Mouse (Mus musculus) neural tube, embryonic 11.5 days (tissue): ENCODE data around the gene 6430548M08Rik. TPM values are rescaled to one million over a fixed set of nuclear protein-coding genes. Genes with fewer than 3 reads are reported as not detected.
A peak's percentile ranks its signal among the peaks of the same experiment; 100 is the strongest.

Experiments used
- ATAC-seq: fragments of 200-750 bp; cut with Nextera tagmentation; 2 replicates; pipeline ENCODE4 v1.8.0; 2017; ENCODE audit warnings: moderate number of reproducible peaks, mild to moderate bottlenecking, moderate TSS enrichment, moderate library complexity; ENCODE audit not compliant: insufficient read depth, low FRiP score, low TSS enrichment
- DNase-seq: peaks from one replicate; pipeline ENCODE4 v3.0.0-alpha.2; 2015; ENCODE audit warnings: low spot score
- H3K27ac ChIP-seq: fragments of 300-500 bp; sonication (generic); 2 replicates; pipeline ENCODE4 v1.5.1; 2014; ENCODE audit warnings: low read depth, mild to moderate bottlenecking, low read length
- H3K27me3 ChIP-seq: fragments of 300-500 bp; sonication (generic); 2 replicates; pipeline ENCODE4 v1.6.1; 2014; ENCODE audit warnings: mild to moderate bottlenecking, low read length, mixed read lengths; ENCODE audit not compliant: control insufficient read depth, insufficient read depth
- H3K36me3 ChIP-seq: fragments of 300-500 bp; sonication (generic); 2 replicates; pipeline ENCODE4 v1.6.1; 2014; ENCODE audit warnings: mild to moderate bottlenecking, low read length, moderate library complexity, mixed read lengths; ENCODE audit not compliant: control insufficient read depth, insufficient read depth
- H3K4me1 ChIP-seq: fragments of 300-500 bp; sonication (generic); 2 replicates; pipeline ENCODE4 v1.6.1; 2014; ENCODE audit warnings: low read length, mixed read lengths; ENCODE audit not compliant: control insufficient read depth, insufficient read depth
- H3K4me2 ChIP-seq: fragments of 300-500 bp; sonication (generic); 2 replicates; pipeline ENCODE4 v1.6.1; 2014; ENCODE audit warnings: low read depth, mild to moderate bottlenecking, moderate library complexity
- H3K4me3 ChIP-seq: fragments of 300-500 bp; sonication (generic); 2 replicates; pipeline ENCODE4 v1.5.1; 2014; ENCODE audit warnings: low read depth, low read length
- H3K9ac ChIP-seq: fragments of 300-500 bp; sonication (generic); 2 replicates; pipeline ENCODE4 v1.6.1; 2014; ENCODE audit warnings: mild to moderate bottlenecking, low read length
- H3K9me3 ChIP-seq: fragments of 300-500 bp; sonication (generic); 2 replicates; pipeline ENCODE4 v1.6.1; 2016; ENCODE audit warnings: low read length; ENCODE audit not compliant: control insufficient read depth
- WGBS: fragments of 180-500 bp; shearing (Covaris S2); extraction: QIAGEN DNeasy Blood & Tissue Kit; methylation state at CpG from one replicate; pipeline ENCODE4 v1.1.7; 2014; 5-methylcytosine and 5-hydroxymethylcytosine counted together
- polyA plus RNA-seq: library from polyadenylated mRNA; unstranded; fragments of >200 nt; fragmentation: Nextera tagmentation; extraction: Ambion mirVana; gene quantifications from 2 replicates; pipeline ENCODE4 v1.2.1, GENCODE M21; 2014

6430548M08Rik gene
- polyA plus RNA-seq, 1 experiment from 2014 or later: 13.7 TPM

DNA sequence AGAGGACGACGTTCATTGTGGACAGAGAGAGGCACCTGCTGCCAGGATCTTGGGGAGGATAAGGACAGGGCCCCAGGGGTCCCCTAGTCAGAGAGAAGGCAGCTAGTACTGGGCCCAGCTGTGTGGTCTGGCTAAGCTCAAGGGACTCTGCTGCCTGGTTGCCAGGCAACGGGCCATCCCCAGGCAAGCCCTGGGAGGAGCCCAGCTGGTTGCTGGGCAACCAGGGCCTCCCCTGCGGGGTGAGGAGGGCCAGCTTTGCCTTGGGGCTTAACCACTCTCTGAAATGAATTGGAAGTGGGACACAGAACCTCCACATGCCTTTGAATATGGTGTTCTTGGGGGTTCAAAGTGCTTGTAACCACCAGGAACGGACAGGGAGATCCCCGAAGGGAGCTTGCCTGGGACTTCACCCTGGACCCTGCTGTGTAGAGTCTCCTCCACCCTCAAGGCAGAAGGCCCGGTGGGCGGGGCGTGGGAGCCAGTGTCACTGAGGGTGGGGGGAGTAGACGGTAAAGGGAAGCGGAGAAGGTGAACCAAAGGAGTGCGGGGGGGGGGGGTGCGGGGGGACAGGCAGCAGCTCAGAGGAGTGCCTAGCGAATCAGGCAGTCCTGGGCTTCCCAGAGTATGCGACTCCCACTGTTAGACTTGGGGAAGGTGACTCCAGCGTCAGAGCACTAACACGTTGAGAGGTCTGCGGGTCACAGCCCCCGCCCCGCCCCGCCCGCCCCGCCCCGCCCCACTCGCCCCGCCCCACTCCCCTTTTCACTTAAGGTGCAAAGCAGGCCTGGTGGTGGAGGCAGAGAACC lies 63.6 kb downstream of the 6430548M08Rik start, which contains the start of gene Fam92b:
Gene Fam92b (minus strand): TSS at position 149 of the 806 bp plus-strand sequence.
- Histone ChIP-seq H3K4me3 (no peak within 1 kb of the TSS), H3K27me3 (peaks cover 9% of the 10 kb centered on the region; the same call in 1 of the 2 replicates), H3K36me3 (no peaks in the 10 kb centered on the region), H3K9ac (peak within 1 kb of the TSS; percentile 26; the same call in 1 of the 2 replicates), H3K4me2 (peak within 1 kb of the TSS; percentile 41), H3K4me1 (peaks cover 34% of the 10 kb centered on the region), H3K9me3 (no peaks in the 10 kb centered on the region), H3K27ac (peak within 1 kb of the TSS; percentile 74)
- under 1% methylated on average over 22 of the region's 26 CpGs for WGBS
- peak; percentile 88 for ATAC-seq
- peak; percentile 93 for DNase-seq

DNA sequence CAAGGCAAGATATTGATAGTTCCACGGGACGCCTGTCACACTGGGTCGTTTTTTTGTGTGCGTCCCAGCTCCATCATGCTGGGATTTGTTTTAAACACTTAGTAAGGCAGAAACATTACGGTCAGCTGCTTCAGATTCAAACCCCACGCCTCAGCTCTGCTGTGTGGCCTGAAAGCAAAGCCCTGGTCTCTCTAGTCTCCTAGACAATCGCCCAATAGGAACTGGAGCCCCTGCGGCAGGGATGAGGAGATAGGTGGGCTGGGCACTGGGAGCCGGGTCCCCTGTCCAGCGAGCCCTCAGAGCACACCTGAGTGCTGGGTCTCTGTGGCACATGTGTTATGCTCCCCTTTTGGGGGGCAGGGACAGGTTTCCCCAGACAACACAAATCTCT lies 64.2 kb downstream of the 6430548M08Rik start:
- H3K4me2 ChIP-seq: peak overlapping the region; percentile 19

DNA sequence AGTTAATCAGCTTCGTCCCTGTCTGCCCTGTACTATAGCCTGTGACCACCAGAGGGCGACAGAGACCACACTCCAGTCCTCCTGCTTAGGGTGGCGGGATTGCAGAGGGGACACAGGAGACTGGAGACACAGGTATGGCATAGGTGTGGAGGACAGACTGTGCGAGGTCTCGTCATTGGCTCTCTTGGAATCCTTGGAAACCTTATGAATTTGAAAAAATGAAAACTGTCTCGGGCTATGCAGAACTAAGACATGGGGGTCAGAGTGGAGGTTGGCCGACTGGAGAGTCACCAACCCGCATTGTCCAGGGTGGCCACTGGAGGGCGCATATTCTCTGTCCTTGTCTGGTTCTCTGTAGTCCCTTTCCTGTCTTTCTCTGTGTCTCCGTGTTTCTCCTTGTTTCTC lies 65.1 kb downstream of the 6430548M08Rik start:
- Histone ChIP-seq H3K4me1 (peaks cover 34% of the 10 kb centered on the region), H3K27me3 (peaks cover 8% of the 10 kb centered on the region; the same call in 1 of the 2 replicates), H3K27ac (no peak overlapping the region), H3K4me3 (no peak overlapping the region), H3K9me3 (no peaks in the 10 kb centered on the region), H3K36me3 (no peaks in the 10 kb centered on the region), H3K9ac (no peak overlapping the region), H3K4me2 (peak overlapping the region; percentile 28)
- peak; percentile 94 for DNase-seq
- 1% methylated on average over 10 of the region's 10 CpGs for WGBS
- peak; percentile 15; the same call in 1 of the 2 replicates for ATAC-seq

More for the DNA sequence above, 64.2 kb downstream of the 6430548M08Rik start:
- Histone ChIP-seq H3K27ac (peak overlapping the region; percentile 74), H3K36me3 (no peaks in the 10 kb centered on the region), H3K4me1 (peaks cover 34% of the 10 kb centered on the region), H3K9ac (peak overlapping the region; percentile 10; the same call in 1 of the 2 replicates), H3K27me3 (peaks cover 9% of the 10 kb centered on the region; the same call in 1 of the 2 replicates), H3K4me3 (no peak overlapping the region), H3K9me3 (no peaks in the 10 kb centered on the region)
- no peak for ATAC-seq
- 5% methylated on average over 10 of the region's 10 CpGs for WGBS
- DNase-seq: no peak

DNA sequence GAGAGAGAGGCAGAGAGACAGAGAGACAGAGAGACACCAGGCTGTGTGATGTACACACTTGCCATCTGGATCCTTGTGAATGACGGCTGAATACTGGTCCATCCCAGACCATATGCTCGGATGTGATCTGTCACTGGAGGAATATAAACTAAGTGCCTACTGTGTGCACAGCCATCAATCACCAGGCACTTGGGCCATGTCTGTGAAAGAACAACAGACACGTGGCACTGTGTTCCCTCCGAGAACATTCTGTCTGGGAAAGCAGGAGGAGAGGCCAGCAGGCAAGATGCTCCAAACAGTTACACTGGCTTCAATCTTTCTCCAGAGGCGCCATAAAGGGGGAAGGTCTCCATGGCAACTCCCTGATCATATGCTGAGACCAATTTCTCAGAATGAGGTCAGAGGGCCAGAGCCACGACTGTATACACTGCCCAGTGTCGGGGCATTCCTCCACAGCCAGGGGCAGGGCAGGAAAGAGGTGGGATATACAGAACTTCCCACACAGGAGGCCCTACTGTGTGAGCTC lies 66.6 kb downstream of the 6430548M08Rik start:
- H3K9ac ChIP-seq: 0 out of 2 replicates have a peak overlapping the region, but pooled peaks have one; percentile 10
- no peaks in the 10 kb centered on the region for H3K9me3 ChIP-seq
- H3K27me3 ChIP-seq: 0 out of 2 replicates have a peak, but pooled peaks cover 4% of the 10 kb centered on the region
- H3K36me3 ChIP-seq: no peaks in the 10 kb centered on the region
- peaks cover 44% of the 10 kb centered on the region for H3K4me1 ChIP-seq
- 30% methylated on average over 7 of the region's 7 CpGs for WGBS
- no peak overlapping the region for H3K4me2 ChIP-seq
- H3K4me3 ChIP-seq: no peak overlapping the region
- ATAC-seq (no peak), DNase-seq (peak; percentile 30)
- H3K27ac ChIP-seq: 0 out of 2 replicates have a peak overlapping the region, but pooled peaks have one; percentile 39

DNA sequence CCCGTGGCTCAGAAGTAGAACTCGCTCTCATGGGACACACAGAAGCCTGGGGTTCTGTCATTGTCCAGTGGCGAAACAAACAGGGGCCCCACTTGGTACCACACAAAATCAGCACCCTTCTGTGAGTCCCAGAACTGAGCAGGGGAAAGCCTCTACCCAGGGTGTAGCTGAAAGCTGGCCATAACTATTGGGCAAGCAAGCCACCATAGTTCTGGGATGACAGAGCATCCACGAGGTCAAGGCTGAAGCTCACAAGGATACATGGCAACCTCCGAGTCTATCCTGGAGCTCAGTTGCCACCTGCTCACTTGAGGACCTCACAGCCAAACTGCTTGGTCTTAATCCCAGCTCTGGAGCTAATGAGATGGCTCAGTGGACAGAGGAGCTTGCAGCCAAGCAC lies 67.3 kb downstream of the 6430548M08Rik start:
- H3K4me1 ChIP-seq: peaks cover 50% of the 10 kb centered on the region
- 0 out of 2 replicates have a peak, but pooled peaks cover under 1% of the 10 kb centered on the region for H3K27me3 ChIP-seq
- H3K4me3 ChIP-seq: no peak overlapping the region
- no peak overlapping the region for H3K4me2 ChIP-seq
- H3K27ac ChIP-seq: no peak overlapping the region
- no peaks in the 10 kb centered on the region for H3K9me3 ChIP-seq
- no peak for ATAC-seq
- no peak overlapping the region for H3K9ac ChIP-seq
- 83% methylated on average over 5 of the region's 5 CpGs for WGBS
- no peak for DNase-seq
- H3K36me3 ChIP-seq: no peaks in the 10 kb centered on the region

DNA sequence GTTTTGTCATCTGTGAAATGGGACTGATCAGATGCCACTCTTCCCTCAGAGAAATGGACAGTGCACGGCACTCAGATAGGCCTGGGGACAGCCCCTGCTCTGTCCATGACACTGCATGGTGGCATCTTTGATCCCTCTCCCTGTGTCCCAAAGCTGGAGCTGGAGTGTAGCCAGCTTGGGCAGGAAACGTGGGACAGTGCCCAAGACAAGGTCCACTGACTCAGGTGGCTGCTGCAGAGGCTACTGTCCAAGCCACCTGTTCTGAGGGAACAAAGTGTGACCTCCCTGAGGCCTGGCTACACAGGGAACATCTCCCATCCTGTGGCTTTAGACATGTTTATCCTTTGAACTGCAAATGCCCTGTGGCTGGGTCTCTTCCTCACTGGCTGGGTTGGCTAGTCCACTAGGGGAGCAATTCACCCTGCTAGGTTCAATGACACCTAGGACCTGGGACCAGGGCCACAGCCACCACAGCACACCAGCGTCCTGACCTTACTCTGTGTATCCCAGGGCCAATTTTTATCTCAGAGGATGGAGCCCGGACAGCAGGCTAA lies 68.0 kb downstream of the 6430548M08Rik start:
- Histone ChIP-seq H3K4me3 (no peak overlapping the region), H3K36me3 (no peaks in the 10 kb centered on the region), H3K4me1 (peaks cover 43% of the 10 kb centered on the region), H3K27ac (no peak overlapping the region), H3K9me3 (no peaks in the 10 kb centered on the region), H3K4me2 (no peak overlapping the region), H3K9ac (no peak overlapping the region), H3K27me3 (no peaks in the 10 kb centered on the region)
- no peak for DNase-seq
- no peak for ATAC-seq
- 73% methylated on average over 4 of the region's 4 CpGs for WGBS

DNA sequence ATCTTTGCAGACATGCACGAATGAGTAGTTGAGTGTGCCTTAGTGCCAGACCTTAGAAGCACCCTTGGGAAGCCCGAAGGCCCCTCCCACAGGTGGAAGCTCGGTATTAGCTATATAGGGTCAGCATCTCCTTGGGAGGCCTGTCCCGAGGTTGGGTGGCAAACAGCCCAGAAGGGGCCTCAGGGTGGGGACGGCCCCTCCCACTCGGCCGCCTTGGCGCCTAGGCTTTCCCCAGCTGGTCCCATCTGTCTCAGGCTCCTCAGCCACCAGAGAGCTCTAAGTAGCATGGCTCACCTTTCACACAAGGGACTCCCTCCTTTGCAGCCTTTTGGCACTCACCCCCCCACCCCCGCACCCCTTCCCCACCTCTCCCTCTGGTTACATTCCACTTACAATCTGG lies 70.4 kb downstream of the 6430548M08Rik start:
- DNase-seq (no peak), ATAC-seq (no peak)
- H3K9ac ChIP-seq: no peak overlapping the region
- H3K27me3 ChIP-seq: no peaks in the 10 kb centered on the region
- H3K4me2 ChIP-seq: no peak overlapping the region
- no peaks in the 10 kb centered on the region for H3K36me3 ChIP-seq
- no peak overlapping the region for H3K4me3 ChIP-seq
- peaks cover 30% of the 10 kb centered on the region for H3K4me1 ChIP-seq
- 49% methylated on average over 9 of the region's 9 CpGs for WGBS
- H3K9me3 ChIP-seq: no peaks in the 10 kb centered on the region
- 0 out of 2 replicates have a peak overlapping the region, but pooled peaks have one; percentile 8 for H3K27ac ChIP-seq

DNA sequence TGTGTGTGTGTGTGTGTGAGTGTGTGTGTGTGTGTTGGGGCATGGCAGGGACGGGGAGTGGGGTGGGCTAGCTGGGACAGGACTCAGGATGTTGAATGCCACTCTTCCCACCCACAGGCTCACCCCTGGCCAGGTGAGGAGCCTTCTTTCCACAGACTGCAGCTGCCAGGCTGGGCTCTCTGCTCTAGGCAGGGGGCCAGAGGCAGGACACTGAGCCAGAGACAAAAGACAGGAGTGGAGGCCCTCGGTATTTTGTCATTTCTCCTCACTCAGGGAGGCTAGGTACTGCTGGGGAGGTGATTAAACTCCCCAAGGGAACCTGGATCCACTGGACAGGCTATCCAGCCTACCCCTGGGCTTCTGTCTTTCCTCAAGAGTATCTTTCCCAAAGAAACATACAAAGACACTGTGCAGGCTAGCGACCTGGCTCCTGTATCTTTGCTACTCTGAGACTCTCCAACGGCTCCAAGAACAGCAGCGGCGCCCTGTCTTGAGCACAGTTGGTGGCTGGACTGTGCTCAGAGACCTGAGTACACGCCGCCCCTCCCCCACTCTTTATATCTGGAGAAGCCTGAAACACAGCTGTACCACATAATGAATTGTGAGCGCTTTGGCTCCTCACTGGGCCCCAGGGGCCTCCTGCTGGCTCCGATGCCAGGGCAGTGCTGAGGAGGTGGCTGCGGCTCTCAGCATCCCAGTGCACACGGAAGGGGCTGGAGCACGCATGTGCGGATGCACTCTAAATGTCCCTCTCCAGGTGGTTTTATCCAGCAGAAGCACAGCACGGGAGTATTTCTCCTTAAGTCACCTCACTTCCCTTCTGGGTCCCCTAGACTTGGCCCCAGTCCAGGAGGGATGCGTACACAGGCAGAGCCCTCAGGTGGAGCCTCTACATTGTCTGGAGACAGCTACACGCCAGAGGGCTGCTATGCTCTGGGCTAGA lies 71.2 kb downstream of the 6430548M08Rik start:
- H3K36me3 ChIP-seq: no peaks in the 10 kb centered on the region
- peak overlapping the region; percentile 72 for H3K27ac ChIP-seq
- DNase-seq: peak; percentile 68
- WGBS: 35% methylated on average over 17 of the region's 17 CpGs
- H3K9ac ChIP-seq: peak overlapping the region; percentile 12; the same call in 1 of the 2 replicates
- H3K4me2 ChIP-seq: no peak overlapping the region
- H3K27me3 ChIP-seq: no peaks in the 10 kb centered on the region
- peaks cover 26% of the 10 kb centered on the region for H3K4me1 ChIP-seq
- H3K9me3 ChIP-seq: no peaks in the 10 kb centered on the region
- no peak overlapping the region for H3K4me3 ChIP-seq
- ATAC-seq: peak; percentile 61
